Mouse (Mus musculus) activated CD4-positive, CD25-positive, alpha-beta regulatory T cell, adult 4 months (primary cell): ENCODE data around the gene Thada. TPM values are rescaled to one million over a fixed set of nuclear protein-coding genes. Genes with fewer than 3 reads are reported as not detected.

Source experiments
- ATAC-seq: one replicate; pipeline ENCODE4 v1.8.0; 2017
- polyA plus RNA-seq, 2 experiments: library from polyadenylated mRNA; unstranded; fragments of 100-300 nt; shearing (Covaris generic); gene quantifications; one replicate each; pipeline ENCODE4 v1.2.1; 2017

Thada gene
- polyA plus RNA-seq, 2 experiments from 2014 or later = 53.7 to 64.8 TPM

GRCm38 (mm10) chr17:84213464-84213863 lies 252.5 kb downstream of the Thada start:
- no peak for ATAC-seq

GRCm38 (mm10) chr17:84207611-84208010 lies 258.4 kb downstream of the Thada start:
- ATAC-seq = no peak

GRCm38 (mm10) chr17:84206239-84206638 lies 259.8 kb downstream of the Thada start:
- no peak for ATAC-seq

GRCm38 (mm10) chr17:84204962-84205361 lies 261.0 kb downstream of the Thada start:
- ATAC-seq = no peak

GRCm38 (mm10) chr17:84203340-84203739 lies 262.7 kb downstream of the Thada start:
- ATAC-seq = no peak

GRCm38 (mm10) chr17:84201183-84201582 lies 264.8 kb downstream of the Thada start:
- ATAC-seq = no peak

GRCm38 (mm10) chr17:84197912-84198344 lies 268.1 kb downstream of the Thada start:
- no peak for ATAC-seq

GRCm38 (mm10) chr17:84196329-84196728 lies 269.7 kb downstream of the Thada start:
- no peak for ATAC-seq

GRCm38 (mm10) chr17:84195835-84196234 lies 270.2 kb downstream of the Thada start:
- no peak for ATAC-seq

- ATAC-seq = no peak
These were observed 271.0 kb downstream of the Thada start for GRCm38 (mm10) chr17:84195003-84195395.

GRCm38 (mm10) chr17:84194282-84195002 lies 271.6 kb downstream of the Thada start:
- ATAC-seq = no peak

GRCm38 (mm10) chr17:84193411-84193810 lies 272.6 kb downstream of the Thada start:
- ATAC-seq = no peak

- no peak for ATAC-seq
These were observed 274.1 kb downstream of the Thada start for GRCm38 (mm10) chr17:84191946-84192345.

GRCm38 (mm10) chr17:84190885-84191284 lies 275.1 kb downstream of the Thada start:
- ATAC-seq = peak; percentile 16

GRCm38 (mm10) chr17:84189127-84189854 lies 276.7 kb downstream of the Thada start:
- no peak for ATAC-seq

GRCm38 (mm10) chr17:84188374-84188961 lies 277.5 kb downstream of the Thada start:
- ATAC-seq = no peak

- peak; percentile 51 for ATAC-seq
These were observed 278.2 kb downstream of the Thada start, which contains the start of gene Zfp36l2 for GRCm38 (mm10) chr17:84187727-84188373. Gene Zfp36l2, minus strand, starts transcription at chr17:84187947.

GRCm38 (mm10) chr17:84187264-84187663 lies 278.7 kb downstream of the Thada start:
- ATAC-seq = peak; percentile 2

GRCm38 (mm10) chr17:84186451-84187202 lies 279.4 kb downstream of the Thada start:
- no peak for ATAC-seq

GRCm38 (mm10) chr17:84185581-84186450 lies 280.2 kb downstream of the Thada start:
- ATAC-seq = no peak

- ATAC-seq = no peak
These were observed 281.0 kb downstream of the Thada start for GRCm38 (mm10) chr17:84185011-84185411.
